Mouse (Mus musculus) hindbrain, embryonic 16.5 days (tissue): ENCODE results near the gene D430041D05Rik. TPM values are rescaled to one million over a fixed set of nuclear protein-coding genes. Genes with fewer than 3 reads are reported as not detected.

Experiments used
- ATAC-seq: fragments of 200-750 bp; cut with Nextera tagmentation; 2 replicates; pipeline ENCODE4 v1.8.0; 2017; ENCODE audit warnings: moderate TSS enrichment, moderate library complexity
- H3K27ac ChIP-seq: fragments of 300-500 bp; sonication (generic); 2 replicates; pipeline ENCODE4 v1.5.1; 2014; ENCODE audit warnings: low read depth, mild to moderate bottlenecking, control low read depth, low read length, moderate library complexity
- H3K27me3 ChIP-seq: fragments of 300-500 bp; sonication (generic); replicated peaks from 2 replicates; pipeline ENCODE4 v1.6.1; 2014; ENCODE audit warnings: low read length; ENCODE audit not compliant: control insufficient read depth, insufficient read depth
- H3K36me3 ChIP-seq: fragments of 300-500 bp; sonication (generic); 2 replicates; pipeline ENCODE4 v1.6.1; 2014; ENCODE audit warnings: mild to moderate bottlenecking, low read length, moderate library complexity, mixed read lengths; ENCODE audit not compliant: control insufficient read depth, insufficient read depth
- H3K4me1 ChIP-seq: fragments of 300-500 bp; sonication (generic); 2 replicates; pipeline ENCODE4 v1.6.1; 2014; ENCODE audit warnings: low read depth, low read length; ENCODE audit not compliant: control insufficient read depth, insufficient read depth
- H3K4me2 ChIP-seq: fragments of 300-500 bp; sonication (generic); 2 replicates; pipeline ENCODE4 v1.6.1; 2014; ENCODE audit warnings: mild to moderate bottlenecking, low read length, control low read depth, moderate library complexity
- H3K4me3 ChIP-seq: fragments of 300-500 bp; sonication (generic); 2 replicates; pipeline ENCODE4 v1.5.1; 2014; ENCODE audit warnings: mild to moderate bottlenecking, low read length, control low read depth, moderate library complexity
- H3K9ac ChIP-seq: fragments of 300-500 bp; sonication (generic); 2 replicates; pipeline ENCODE4 v1.6.1; 2014; ENCODE audit warnings: low read depth, mild to moderate bottlenecking, control low read depth, low read length, moderate library complexity
- H3K9me3 ChIP-seq: fragments of 300-500 bp; sonication (generic); 2 replicates; pipeline ENCODE4 v1.6.1; 2014; ENCODE audit warnings: mild to moderate bottlenecking, low read length, moderate library complexity; ENCODE audit not compliant: control insufficient read depth
- WGBS: fragments of 180-500 bp; shearing (Covaris S2); extraction: QIAGEN DNeasy Blood & Tissue Kit; methylation state at CpG from one replicate; pipeline ENCODE4 v1.1.7; 2014; 5-methylcytosine and 5-hydroxymethylcytosine counted together
- polyA plus RNA-seq: library from polyadenylated mRNA; unstranded; fragments of >200 nt; fragmentation: Nextera tagmentation; extraction: Ambion mirVana; gene quantifications from 2 replicates; pipeline ENCODE4 v1.2.1, GENCODE M21; 2015

Gene D430041D05Rik
- polyA plus RNA-seq, 1 experiment from 2014 or later = 8.9 TPM

GRCm38 (mm10) chr2:104392700-104393312 lies 18.0 kb downstream of the D430041D05Rik start:
- no peak overlapping the region for H3K4me2 ChIP-seq
- ATAC-seq = no peak
- no peaks in the 10 kb centered on the region for H3K27me3 ChIP-seq
- no peaks in the 10 kb centered on the region for H3K4me1 ChIP-seq
- H3K9ac ChIP-seq = no peak overlapping the region
- WGBS = 61% methylated on average over 4 of the region's 4 CpGs
- H3K36me3 ChIP-seq = no peaks in the 10 kb centered on the region
- no peak overlapping the region for H3K27ac ChIP-seq
- H3K4me3 ChIP-seq = no peak overlapping the region
- no peaks in the 10 kb centered on the region for H3K9me3 ChIP-seq

- no peaks in the 10 kb centered on the region for H3K36me3 ChIP-seq
- H3K9me3 ChIP-seq = no peaks in the 10 kb centered on the region
- H3K27me3 ChIP-seq = no peaks in the 10 kb centered on the region
- 93% methylated on average over 11 of the region's 11 CpGs for WGBS
- H3K4me1 ChIP-seq = no peaks in the 10 kb centered on the region
- no peak overlapping the region for H3K4me3 ChIP-seq
- no peak overlapping the region for H3K4me2 ChIP-seq
- no peak overlapping the region for H3K27ac ChIP-seq
- no peak for ATAC-seq
- no peak overlapping the region for H3K9ac ChIP-seq
These were observed 21.6 kb downstream of the D430041D05Rik start for GRCm38 (mm10) chr2:104389231-104389630.

GRCm38 (mm10) chr2:104385941-104386340 lies 24.9 kb downstream of the D430041D05Rik start:
- ATAC-seq = no peak

GRCm38 (mm10) chr2:104383589-104383988 lies 27.2 kb downstream of the D430041D05Rik start:
- peaks cover 9% of the 10 kb centered on the region; the same call in 1 of the 2 replicates for H3K4me1 ChIP-seq
- ATAC-seq = no peak
- WGBS = 93% methylated on average over 4 of the region's 4 CpGs
- H3K4me3 ChIP-seq = no peak overlapping the region
- H3K36me3 ChIP-seq = no peaks in the 10 kb centered on the region
- H3K27ac ChIP-seq = no peak overlapping the region
- no peak overlapping the region for H3K4me2 ChIP-seq
- H3K9me3 ChIP-seq = no peaks in the 10 kb centered on the region
- no peaks in the 10 kb centered on the region for H3K27me3 ChIP-seq
- H3K9ac ChIP-seq = no peak overlapping the region

More at GRCm38 (mm10) chr2:104385941-104386340, 24.9 kb downstream of the D430041D05Rik start:
- Histone ChIP-seq H3K9ac (no peak overlapping the region), H3K4me1 (no peaks in the 10 kb centered on the region), H3K27me3 (no peaks in the 10 kb centered on the region), H3K27ac (no peak overlapping the region), H3K4me3 (no peak overlapping the region), H3K36me3 (no peaks in the 10 kb centered on the region), H3K9me3 (no peaks in the 10 kb centered on the region), H3K4me2 (no peak overlapping the region)
- 85% methylated on average over 2 of the region's 2 CpGs for WGBS

- H3K4me2 ChIP-seq = no peak overlapping the region
- no peaks in the 10 kb centered on the region for H3K27me3 ChIP-seq
- 84% methylated on average over 6 of the region's 6 CpGs for WGBS
- H3K36me3 ChIP-seq = no peaks in the 10 kb centered on the region
- no peaks in the 10 kb centered on the region for H3K9me3 ChIP-seq
- H3K4me3 ChIP-seq = no peak overlapping the region
- no peak overlapping the region for H3K27ac ChIP-seq
- H3K9ac ChIP-seq = no peak overlapping the region
- H3K4me1 ChIP-seq = peaks cover 12% of the 10 kb centered on the region; the same call in 1 of the 2 replicates
- no peak for ATAC-seq
These were observed 28.0 kb downstream of the D430041D05Rik start for GRCm38 (mm10) chr2:104382813-104383212.

- Histone ChIP-seq H3K9ac (no peak overlapping the region), H3K4me1 (peaks cover 12% of the 10 kb centered on the region; the same call in 1 of the 2 replicates), H3K27ac (no peak overlapping the region; the same call in 1 of the 2 replicates), H3K36me3 (no peaks in the 10 kb centered on the region), H3K9me3 (no peaks in the 10 kb centered on the region), H3K4me3 (no peak overlapping the region), H3K4me2 (no peak overlapping the region), H3K27me3 (no peaks in the 10 kb centered on the region)
- WGBS = 19% methylated on average over 7 of the region's 7 CpGs
- ATAC-seq = peak; percentile 77
These were observed 31.5 kb downstream of the D430041D05Rik start for GRCm38 (mm10) chr2:104379304-104379703.

GRCm38 (mm10) chr2:104378791-104379190 lies 32.0 kb downstream of the D430041D05Rik start:
- no peak overlapping the region for H3K4me3 ChIP-seq
- ATAC-seq = no peak
- WGBS = 14% methylated on average over 3 of the region's 3 CpGs
- H3K36me3 ChIP-seq = no peaks in the 10 kb centered on the region
- no peak overlapping the region for H3K9ac ChIP-seq
- no peaks in the 10 kb centered on the region for H3K9me3 ChIP-seq
- H3K4me2 ChIP-seq = no peak overlapping the region
- peaks cover 12% of the 10 kb centered on the region; the same call in 1 of the 2 replicates for H3K4me1 ChIP-seq
- H3K27ac ChIP-seq = no peak overlapping the region
- no peaks in the 10 kb centered on the region for H3K27me3 ChIP-seq

GRCm38 (mm10) chr2:104377990-104378389 lies 32.8 kb downstream of the D430041D05Rik start:
- no peaks in the 10 kb centered on the region for H3K9me3 ChIP-seq
- no peak for ATAC-seq
- H3K4me3 ChIP-seq = no peak overlapping the region
- no peak overlapping the region for H3K27ac ChIP-seq
- H3K4me1 ChIP-seq = peaks cover 12% of the 10 kb centered on the region; the same call in 1 of the 2 replicates
- H3K36me3 ChIP-seq = no peaks in the 10 kb centered on the region
- no peak overlapping the region for H3K4me2 ChIP-seq
- H3K27me3 ChIP-seq = no peaks in the 10 kb centered on the region
- H3K9ac ChIP-seq = no peak overlapping the region
- 65% methylated on average over 2 of the region's 2 CpGs for WGBS

GRCm38 (mm10) chr2:104372156-104372555 lies 38.7 kb downstream of the D430041D05Rik start:
- no peaks in the 10 kb centered on the region for H3K9me3 ChIP-seq
- H3K27ac ChIP-seq = no peak overlapping the region
- no peaks in the 10 kb centered on the region for H3K36me3 ChIP-seq
- H3K9ac ChIP-seq = no peak overlapping the region
- 86% methylated on average over 4 of the region's 4 CpGs for whole genome bisulfite sequencing
- H3K4me2 ChIP-seq = no peak overlapping the region
- H3K4me1 ChIP-seq = peaks cover 11% of the 10 kb centered on the region
- no peak overlapping the region for H3K4me3 ChIP-seq
- H3K27me3 ChIP-seq = no peaks in the 10 kb centered on the region
- ATAC-seq = no peak
